Mouse (Mus musculus): ENCODE results near the gene Abcg8. TPM values are rescaled to one million over a fixed set of nuclear protein-coding genes. Genes with fewer than 3 reads are reported as not detected.

Gene Abcg8
- not detected in 2 replicates for polyA plus RNA-seq (2014; fragmentation: Nextera tagmentation; extraction: Ambion mirVana)

- 0 out of 2 replicates have a peak, but pooled peaks cover 2% of the 10 kb centered on the region for H3K27me3 ChIP-seq (ENCODE audit: control insufficient read depth, insufficient read depth, low read length)
- H3K36me3 ChIP-seq (ENCODE audit: control insufficient read depth, insufficient read depth, low read length), result no peaks in the 10 kb centered on the region
- H3K9ac ChIP-seq (ENCODE audit: low read length), result peak within 1 kb of the TSS; percentile 48
- H3K4me3 ChIP-seq (ENCODE audit: low read depth, low read length), result peak within 1 kb of the TSS; percentile 23
- no peaks in the 10 kb centered on the region for H3K4me1 ChIP-seq (ENCODE audit: control insufficient read depth, insufficient read depth, low read length)
- H3K9me3 ChIP-seq (ENCODE audit: control insufficient read depth, low read length), result no peaks in the 10 kb centered on the region
- peak within 1 kb of the TSS; percentile 63 for H3K4me2 ChIP-seq (ENCODE audit: low read depth)
- 2% methylated on average over 24 of the region's 24 CpGs for WGBS
- DNase-seq (ENCODE audit: low spot score), result peak; percentile 50
- H3K27ac ChIP-seq (ENCODE audit: low read depth, low read length), result no peak within 1 kb of the TSS
- no peak for ATAC-seq (ENCODE audit: insufficient read depth, low FRiP score, low TSS enrichment)
Measured at GRCm38 (mm10) chr17:84675951-84676366, at the start of gene Abcg8. Abcg8 (plus strand) TSS chr17:84676302.

GRCm38 (mm10) chr17:84626857-84627305, 49.2 kb upstream of the Abcg8 start:
- 40% methylated on average over 9 of the region's 9 CpGs for WGBS
- Histone ChIP-seq H3K27me3 (ENCODE audit: control insufficient read depth, insufficient read depth, low read length) (no peaks in the 10 kb centered on the region), H3K36me3 (ENCODE audit: control insufficient read depth, insufficient read depth, low read length) (no peaks in the 10 kb centered on the region), H3K4me3 (ENCODE audit: low read depth, low read length) (peak overlapping the region; percentile 50), H3K4me2 (ENCODE audit: low read depth) (peak overlapping the region; percentile 45), H3K9ac (ENCODE audit: low read length) (peak overlapping the region; percentile 44), H3K27ac (ENCODE audit: low read depth, low read length) (no peak overlapping the region), H3K4me1 (ENCODE audit: control insufficient read depth, insufficient read depth, low read length) (peaks cover 4% of the 10 kb centered on the region), H3K9me3 (ENCODE audit: control insufficient read depth, low read length) (no peaks in the 10 kb centered on the region)
- DNase-seq (ENCODE audit: low spot score) (no peak), ATAC-seq (ENCODE audit: insufficient read depth, low FRiP score, low TSS enrichment) (peak; percentile 41)

GRCm38 (mm10) chr17:84627721-84628120, 48.4 kb upstream of the Abcg8 start:
- no peak for DNase-seq (ENCODE audit: low spot score)
- Histone ChIP-seq H3K4me3 (ENCODE audit: low read depth, low read length) (no peak overlapping the region), H3K4me2 (ENCODE audit: low read depth) (no peak overlapping the region), H3K4me1 (ENCODE audit: control insufficient read depth, insufficient read depth, low read length) (peaks cover 4% of the 10 kb centered on the region), H3K27ac (ENCODE audit: low read depth, low read length) (no peak overlapping the region), H3K9ac (ENCODE audit: low read length) (no peak overlapping the region), H3K36me3 (ENCODE audit: control insufficient read depth, insufficient read depth, low read length) (no peaks in the 10 kb centered on the region), H3K27me3 (ENCODE audit: control insufficient read depth, insufficient read depth, low read length) (no peaks in the 10 kb centered on the region), H3K9me3 (ENCODE audit: control insufficient read depth, low read length) (no peaks in the 10 kb centered on the region)
- 90% methylated on average over 10 of the region's 10 CpGs for WGBS
- no peak for ATAC-seq (ENCODE audit: insufficient read depth, low FRiP score, low TSS enrichment)

GRCm38 (mm10) chr17:84628611-84629010, 47.5 kb upstream of the Abcg8 start:
- H3K36me3 ChIP-seq (ENCODE audit: control insufficient read depth, insufficient read depth, low read length), result no peaks in the 10 kb centered on the region
- H3K4me2 ChIP-seq (ENCODE audit: low read depth), result no peak overlapping the region
- H3K27ac ChIP-seq (ENCODE audit: low read depth, low read length), result no peak overlapping the region
- DNase-seq (ENCODE audit: low spot score), result no peak
- 89% methylated on average over 9 of the region's 9 CpGs for WGBS
- H3K4me3 ChIP-seq (ENCODE audit: low read depth, low read length), result no peak overlapping the region
- no peaks in the 10 kb centered on the region for H3K9me3 ChIP-seq (ENCODE audit: control insufficient read depth, low read length)
- H3K4me1 ChIP-seq (ENCODE audit: control insufficient read depth, insufficient read depth, low read length), result peaks cover 4% of the 10 kb centered on the region
- no peaks in the 10 kb centered on the region for H3K27me3 ChIP-seq (ENCODE audit: control insufficient read depth, insufficient read depth, low read length)
- ATAC-seq (ENCODE audit: insufficient read depth, low FRiP score, low TSS enrichment), result no peak
- no peak overlapping the region for H3K9ac ChIP-seq (ENCODE audit: low read length)

GRCm38 (mm10) chr17:84631836-84632235, 44.3 kb upstream of the Abcg8 start:
- no peak for DNase-seq (ENCODE audit: low spot score)
- ATAC-seq (ENCODE audit: insufficient read depth, low FRiP score, low TSS enrichment), result no peak
- 86% methylated on average over 6 of the region's 6 CpGs for WGBS
- Histone ChIP-seq H3K27me3 (ENCODE audit: control insufficient read depth, insufficient read depth, low read length) (no peaks in the 10 kb centered on the region), H3K36me3 (ENCODE audit: control insufficient read depth, insufficient read depth, low read length) (no peaks in the 10 kb centered on the region), H3K4me2 (ENCODE audit: low read depth) (no peak overlapping the region), H3K9ac (ENCODE audit: low read length) (no peak overlapping the region), H3K4me1 (ENCODE audit: control insufficient read depth, insufficient read depth, low read length) (peaks cover 2% of the 10 kb centered on the region), H3K4me3 (ENCODE audit: low read depth, low read length) (no peak overlapping the region), H3K27ac (ENCODE audit: low read depth, low read length) (no peak overlapping the region), H3K9me3 (ENCODE audit: control insufficient read depth, low read length) (no peaks in the 10 kb centered on the region)

GRCm38 (mm10) chr17:84633443-84633842, 42.7 kb upstream of the Abcg8 start:
- WGBS, result 80% methylated on average over 13 of the region's 13 CpGs
- Histone ChIP-seq H3K4me1 (ENCODE audit: control insufficient read depth, insufficient read depth, low read length) (no peaks in the 10 kb centered on the region), H3K27ac (ENCODE audit: low read depth, low read length) (no peak overlapping the region), H3K36me3 (ENCODE audit: control insufficient read depth, insufficient read depth, low read length) (no peaks in the 10 kb centered on the region), H3K4me3 (ENCODE audit: low read depth, low read length) (no peak overlapping the region), H3K27me3 (ENCODE audit: control insufficient read depth, insufficient read depth, low read length) (no peaks in the 10 kb centered on the region), H3K9ac (ENCODE audit: low read length) (no peak overlapping the region), H3K9me3 (ENCODE audit: control insufficient read depth, low read length) (no peaks in the 10 kb centered on the region), H3K4me2 (ENCODE audit: low read depth) (no peak overlapping the region)
- no peak for ATAC-seq (ENCODE audit: insufficient read depth, low FRiP score, low TSS enrichment)
- no peak for DNase-seq (ENCODE audit: low spot score)

- H3K4me2 ChIP-seq (ENCODE audit: low read depth), result no peak overlapping the region
- H3K4me3 ChIP-seq (ENCODE audit: low read depth, low read length), result no peak overlapping the region
- H3K36me3 ChIP-seq (ENCODE audit: control insufficient read depth, insufficient read depth, low read length), result no peaks in the 10 kb centered on the region
- no peak overlapping the region for H3K27ac ChIP-seq (ENCODE audit: low read depth, low read length)
- H3K9ac ChIP-seq (ENCODE audit: low read length), result no peak overlapping the region
- no peaks in the 10 kb centered on the region for H3K4me1 ChIP-seq (ENCODE audit: control insufficient read depth, insufficient read depth, low read length)
- no peak for DNase-seq (ENCODE audit: low spot score)
- no peak for ATAC-seq (ENCODE audit: insufficient read depth, low FRiP score, low TSS enrichment)
- WGBS, result 63% methylated on average over 8 of the region's 8 CpGs
- no peaks in the 10 kb centered on the region for H3K27me3 ChIP-seq (ENCODE audit: control insufficient read depth, insufficient read depth, low read length)
- H3K9me3 ChIP-seq (ENCODE audit: control insufficient read depth, low read length), result no peaks in the 10 kb centered on the region
Measured at GRCm38 (mm10) chr17:84636328-84636727, 39.8 kb upstream of the Abcg8 start.

- Histone ChIP-seq H3K4me2 (ENCODE audit: low read depth) (no peak overlapping the region), H3K4me3 (ENCODE audit: low read depth, low read length) (no peak overlapping the region), H3K27ac (ENCODE audit: low read depth, low read length) (no peak overlapping the region), H3K27me3 (ENCODE audit: control insufficient read depth, insufficient read depth, low read length) (no peaks in the 10 kb centered on the region), H3K4me1 (ENCODE audit: control insufficient read depth, insufficient read depth, low read length) (no peaks in the 10 kb centered on the region; the same call in 1 of the 2 replicates), H3K9ac (ENCODE audit: low read length) (no peak overlapping the region), H3K9me3 (ENCODE audit: control insufficient read depth, low read length) (no peaks in the 10 kb centered on the region), H3K36me3 (ENCODE audit: control insufficient read depth, insufficient read depth, low read length) (no peaks in the 10 kb centered on the region)
- WGBS, result 92% methylated on average over 6 of the region's 6 CpGs
- DNase-seq (ENCODE audit: low spot score), result no peak
- ATAC-seq (ENCODE audit: insufficient read depth, low FRiP score, low TSS enrichment), result no peak
Measured at GRCm38 (mm10) chr17:84637971-84638370, 38.1 kb upstream of the Abcg8 start.

GRCm38 (mm10) chr17:84639796-84640378, 36.2 kb upstream of the Abcg8 start:
- H3K27ac ChIP-seq (ENCODE audit: low read depth, low read length), result no peak overlapping the region
- DNase-seq (ENCODE audit: low spot score) (no peak), ATAC-seq (ENCODE audit: insufficient read depth, low FRiP score, low TSS enrichment) (no peak)
- no peak overlapping the region for H3K9ac ChIP-seq (ENCODE audit: low read length)
- H3K4me2 ChIP-seq (ENCODE audit: low read depth), result no peak overlapping the region
- H3K27me3 ChIP-seq (ENCODE audit: control insufficient read depth, insufficient read depth, low read length), result no peaks in the 10 kb centered on the region
- no peaks in the 10 kb centered on the region for H3K36me3 ChIP-seq (ENCODE audit: control insufficient read depth, insufficient read depth, low read length)
- H3K4me3 ChIP-seq (ENCODE audit: low read depth, low read length), result no peak overlapping the region
- no peaks in the 10 kb centered on the region for H3K9me3 ChIP-seq (ENCODE audit: control insufficient read depth, low read length)
- 77% methylated on average over 10 of the region's 10 CpGs for WGBS
- H3K4me1 ChIP-seq (ENCODE audit: control insufficient read depth, insufficient read depth, low read length), result peaks cover 3% of the 10 kb centered on the region; the same call in 1 of the 2 replicates
